Mouse (Mus musculus) stomach, embryonic 14.5 days (tissue): Measurements from ENCODE around the gene Zfp827. TPM values are rescaled to one million over a fixed set of nuclear protein-coding genes. Genes with fewer than 3 reads are reported as not detected.
"Not testable (repeated sequence)": the region's sequence is repeated elsewhere in the genome, so short reads cannot be mapped to it uniquely, and the experiment has no call there.

Experiments used
- ATAC-seq: fragments of 200-750 bp; cut with Nextera tagmentation; 2 replicates; pipeline ENCODE4 v1.8.0; 2017; ENCODE audit warnings: low read depth, moderate TSS enrichment; ENCODE audit not compliant: insufficient number of reproducible peaks, insufficient read depth, low FRiP score
- H3K27ac ChIP-seq: fragments of 300-500 bp; sonication (generic); 2 replicates; pipeline ENCODE4 v1.5.1; 2014; ENCODE audit warnings: mild to moderate bottlenecking, low read length, moderate library complexity, mixed read lengths
- H3K27me3 ChIP-seq: fragments of 300-500 bp; sonication (generic); 2 replicates; pipeline ENCODE4 v1.6.1; 2014; ENCODE audit warnings: low read length, control low read depth, mixed read lengths; ENCODE audit not compliant: control insufficient read depth, insufficient read depth
- H3K36me3 ChIP-seq: fragments of 300-500 bp; sonication (generic); 2 replicates; pipeline ENCODE4 v1.6.1; 2014; ENCODE audit warnings: mild to moderate bottlenecking, control low read depth, low read length, moderate library complexity, mixed read lengths; ENCODE audit not compliant: control insufficient read depth, insufficient read depth
- H3K4me1 ChIP-seq: fragments of 300-500 bp; sonication (generic); 2 replicates; pipeline ENCODE4 v1.6.1; 2014; ENCODE audit warnings: low read length, control low read depth, mixed read lengths; ENCODE audit not compliant: control insufficient read depth, insufficient read depth
- H3K4me2 ChIP-seq: fragments of 300-500 bp; sonication (generic); replicated peaks from 2 replicates; pipeline ENCODE4 v1.6.1; 2014; ENCODE audit warnings: low read depth, low read length, control low read depth
- H3K4me3 ChIP-seq: fragments of 300-500 bp; sonication (generic); 2 replicates; pipeline ENCODE4 v1.5.1; 2014; ENCODE audit warnings: low read depth, low read length, control low read depth
- H3K9ac ChIP-seq: fragments of 300-500 bp; sonication (generic); replicated peaks from 2 replicates; pipeline ENCODE4 v1.6.1; 2014; ENCODE audit warnings: low read depth, mild to moderate bottlenecking, control low read depth, low read length, moderate library complexity, mixed read lengths
- H3K9me3 ChIP-seq: fragments of 300-500 bp; sonication (generic); 2 replicates; pipeline ENCODE4 v1.6.1; 2016; ENCODE audit warnings: low read depth, low read length, control low read depth; ENCODE audit not compliant: control insufficient read depth
- WGBS: fragments of 180-500 bp; shearing (Covaris S2); extraction: QIAGEN DNeasy Blood & Tissue Kit; methylation state at CpG from one replicate; pipeline ENCODE4 v1.1.7; 2014; 5-methylcytosine and 5-hydroxymethylcytosine counted together
- polyA plus RNA-seq: library from polyadenylated mRNA; unstranded; fragments of >200 nt; fragmentation: Nextera tagmentation; extraction: Ambion mirVana; gene quantifications from 2 replicates; pipeline ENCODE4 v1.2.1, GENCODE M21; 2014

The Zfp827 gene
- polyA plus RNA-seq, 1 experiment from 2014 or later, result 15.2 TPM

DNA sequence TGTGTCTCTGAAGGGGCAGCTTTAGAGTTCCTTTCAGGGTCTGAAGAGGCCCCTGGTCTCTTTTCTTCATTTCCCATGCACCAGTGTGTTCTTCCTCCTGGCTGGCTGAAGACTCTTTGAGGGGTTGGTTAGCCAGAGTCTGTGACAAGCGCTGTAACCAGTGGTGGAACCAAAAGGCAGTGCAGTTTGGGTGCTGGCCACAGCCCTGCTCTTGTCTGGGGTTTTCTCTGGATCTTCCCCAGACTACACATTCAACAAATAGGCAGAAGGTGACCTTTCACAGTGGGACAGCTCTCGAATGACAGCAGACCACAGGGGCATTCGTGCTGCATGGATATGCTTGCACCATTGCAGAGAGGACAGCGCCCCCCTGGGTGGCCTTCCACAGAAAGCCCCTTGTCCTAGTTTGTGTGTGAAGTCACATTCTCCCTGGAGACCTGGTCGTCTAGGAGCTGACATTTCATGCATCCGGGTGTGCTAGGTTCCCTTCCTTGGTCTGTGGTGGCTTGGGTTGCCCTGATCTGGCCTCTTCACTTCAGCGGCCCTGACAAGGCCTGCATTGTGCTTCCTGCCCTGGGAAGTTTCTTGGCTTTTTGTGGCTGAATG lies 99.1 kb downstream of the Zfp827 start:
- H3K4me1 ChIP-seq, result no peaks in the 10 kb centered on the region
- H3K27me3 ChIP-seq, result no peaks in the 10 kb centered on the region
- no peak overlapping the region for H3K4me2 ChIP-seq
- no peak overlapping the region for H3K27ac ChIP-seq
- peaks cover 9% of the 10 kb centered on the region for H3K36me3 ChIP-seq
- no peak overlapping the region for H3K4me3 ChIP-seq
- 66% methylated on average over 7 of the region's 7 CpGs for WGBS
- no peak for ATAC-seq
- H3K9me3 ChIP-seq, result no peaks in the 10 kb centered on the region
- no peak overlapping the region for H3K9ac ChIP-seq

DNA sequence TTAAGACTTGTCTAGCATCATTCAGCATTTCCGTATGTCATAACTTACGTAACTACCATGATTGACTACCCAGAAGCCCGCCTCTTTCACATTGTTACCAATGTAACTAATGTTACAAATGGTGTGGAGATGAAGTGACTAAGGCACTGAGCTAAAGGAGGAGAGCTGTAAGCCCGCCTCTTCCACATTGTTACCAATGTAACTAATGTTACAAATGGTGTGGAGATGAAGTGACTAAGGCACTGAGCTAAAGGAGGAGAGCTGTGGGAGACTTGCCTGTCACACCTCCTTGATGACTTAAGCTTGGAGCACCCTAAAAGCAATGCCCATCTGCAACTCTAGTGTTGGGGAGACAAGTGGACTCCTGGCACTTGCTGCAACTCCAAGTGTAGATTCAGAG lies 100.3 kb downstream of the Zfp827 start:
- H3K9me3 ChIP-seq, H3K9ac ChIP-seq, H3K4me1 ChIP-seq, H3K27me3 ChIP-seq, H3K4me2 ChIP-seq, H3K27ac ChIP-seq, H3K4me3 ChIP-seq, ATAC-seq: not testable (repeated sequence)
- WGBS, result 91% methylated on average over 4 of the region's 4 CpGs
- H3K36me3 ChIP-seq, result peaks cover 16% of the 10 kb centered on the region

DNA sequence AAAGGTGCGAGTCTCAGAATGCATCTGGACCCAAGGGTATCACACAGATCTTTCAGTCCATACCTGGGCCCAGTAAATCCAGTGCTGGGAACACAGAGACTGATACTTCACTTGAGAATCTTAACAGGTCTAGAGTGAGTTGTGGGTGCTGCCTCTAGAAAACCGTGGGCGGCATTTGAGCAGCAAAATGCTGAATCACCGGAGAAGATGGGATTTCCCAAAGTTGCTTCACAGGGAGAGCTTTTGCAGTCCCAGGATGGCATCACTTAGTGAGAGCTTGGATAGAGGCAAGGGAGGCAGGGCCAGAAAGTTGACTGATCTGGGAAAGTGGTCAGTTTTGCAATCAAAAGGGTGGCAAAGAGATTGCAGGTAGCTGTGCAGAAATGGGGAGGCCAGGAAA lies 111.4 kb downstream of the Zfp827 start:
- no peaks in the 10 kb centered on the region for H3K9me3 ChIP-seq
- no peak for ATAC-seq
- WGBS, result 95% methylated on average over 4 of the region's 4 CpGs
- no peak overlapping the region for H3K4me3 ChIP-seq
- no peaks in the 10 kb centered on the region for H3K27me3 ChIP-seq
- H3K4me1 ChIP-seq, result no peaks in the 10 kb centered on the region
- peaks cover 31% of the 10 kb centered on the region for H3K36me3 ChIP-seq
- no peak overlapping the region for H3K27ac ChIP-seq
- no peak overlapping the region for H3K9ac ChIP-seq
- no peak overlapping the region for H3K4me2 ChIP-seq

- ATAC-seq, result no peak
- WGBS, result 89% methylated on average over 8 of the region's 8 CpGs
- no peaks in the 10 kb centered on the region for H3K4me1 ChIP-seq
- H3K27me3 ChIP-seq, result no peaks in the 10 kb centered on the region
- peaks cover 26% of the 10 kb centered on the region for H3K36me3 ChIP-seq
- H3K9me3 ChIP-seq, result no peaks in the 10 kb centered on the region
- no peak overlapping the region for H3K27ac ChIP-seq
- no peak overlapping the region for H3K4me3 ChIP-seq
- H3K4me2 ChIP-seq, result no peak overlapping the region
- H3K9ac ChIP-seq, result no peak overlapping the region
Measured at GRCm38 (mm10) chr8:79140981-79141380, 112.7 kb downstream of the Zfp827 start.

DNA sequence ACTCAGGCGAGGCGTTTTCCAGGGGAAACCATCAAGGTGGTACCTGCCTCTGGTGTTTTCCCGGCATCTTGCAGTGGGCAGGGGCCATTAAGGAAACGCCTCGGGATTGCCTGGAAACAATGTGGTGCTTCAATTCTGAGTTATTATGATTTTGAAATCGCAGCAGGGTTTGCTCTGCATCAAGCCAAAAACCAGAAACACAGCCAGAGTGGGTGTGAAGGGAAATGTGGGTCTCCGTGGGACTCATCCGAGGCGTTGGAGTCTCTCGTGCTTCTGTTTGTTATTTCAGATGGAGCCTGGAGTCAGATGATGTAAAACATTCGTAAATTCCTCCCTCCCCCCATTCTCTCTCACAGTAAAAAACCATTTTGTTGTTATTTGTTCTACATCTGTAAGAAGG lies 113.4 kb downstream of the Zfp827 start:
- H3K4me1 ChIP-seq, result no peaks in the 10 kb centered on the region

DNA sequence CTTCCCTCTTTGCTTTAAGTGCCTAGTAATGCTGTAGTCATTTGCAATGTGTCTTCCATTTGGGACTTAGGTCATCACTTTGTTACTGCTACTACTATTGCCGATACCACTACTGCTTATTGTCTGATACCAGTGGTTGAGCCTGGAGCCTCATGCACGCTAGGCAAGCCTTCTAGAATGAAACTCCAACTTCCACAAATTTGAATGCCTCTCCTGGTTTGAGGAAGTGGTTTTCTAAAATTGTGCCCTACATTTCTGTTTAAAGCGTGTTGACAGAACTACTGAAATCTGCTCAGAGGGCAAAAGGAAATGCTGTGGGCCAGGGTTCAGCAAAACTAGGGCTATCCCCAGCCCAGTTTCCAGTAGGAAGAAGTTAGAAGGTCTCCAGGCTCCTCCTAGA lies 115.5 kb downstream of the Zfp827 start:
- Histone ChIP-seq H3K9ac (no peak overlapping the region), H3K4me2 (no peak overlapping the region), H3K27ac (no peak overlapping the region), H3K27me3 (no peaks in the 10 kb centered on the region), H3K4me3 (no peak overlapping the region), H3K36me3 (peaks cover 9% of the 10 kb centered on the region), H3K9me3 (no peaks in the 10 kb centered on the region), H3K4me1 (no peaks in the 10 kb centered on the region)
- ATAC-seq, result no peak
- 92% methylated on average over 3 of the region's 3 CpGs for WGBS

More for the DNA sequence above, 113.4 kb downstream of the Zfp827 start:
- 81% methylated on average over 11 of the region's 11 CpGs for WGBS
- Histone ChIP-seq H3K36me3 (peaks cover 20% of the 10 kb centered on the region), H3K9me3 (no peaks in the 10 kb centered on the region), H3K27me3 (no peaks in the 10 kb centered on the region), H3K4me3 (no peak overlapping the region), H3K9ac (no peak overlapping the region), H3K4me2 (no peak overlapping the region), H3K27ac (no peak overlapping the region)
- no peak for ATAC-seq

DNA sequence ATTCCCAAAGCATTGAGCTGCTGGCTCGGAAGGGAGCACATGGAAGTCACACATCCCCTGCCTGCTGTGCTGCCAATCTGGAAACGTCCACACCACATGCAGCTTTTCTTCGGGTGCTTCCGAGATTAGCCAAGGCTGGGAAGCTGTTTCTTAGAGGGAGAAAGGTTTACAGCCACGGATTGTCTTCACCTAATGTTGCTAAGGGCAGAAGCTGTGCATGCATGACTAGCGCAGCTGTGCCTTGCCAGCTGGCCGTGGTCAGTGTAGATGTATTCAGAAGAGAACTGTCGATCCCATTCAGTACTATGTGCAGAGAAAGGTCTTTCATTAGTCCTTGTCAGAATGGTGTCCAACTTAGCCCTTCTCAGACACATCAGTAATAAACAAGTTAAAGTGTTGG lies 117.0 kb downstream of the Zfp827 start:
- H3K27ac ChIP-seq, result no peak overlapping the region
- H3K36me3 ChIP-seq, result peaks cover 5% of the 10 kb centered on the region
- H3K9me3 ChIP-seq, result no peaks in the 10 kb centered on the region
- ATAC-seq, result no peak
- H3K4me2 ChIP-seq, result no peak overlapping the region
- H3K27me3 ChIP-seq, result no peaks in the 10 kb centered on the region
- H3K4me3 ChIP-seq, result no peak overlapping the region
- H3K9ac ChIP-seq, result no peak overlapping the region
- H3K4me1 ChIP-seq, result no peaks in the 10 kb centered on the region
- 86% methylated on average over 8 of the region's 8 CpGs for WGBS

DNA sequence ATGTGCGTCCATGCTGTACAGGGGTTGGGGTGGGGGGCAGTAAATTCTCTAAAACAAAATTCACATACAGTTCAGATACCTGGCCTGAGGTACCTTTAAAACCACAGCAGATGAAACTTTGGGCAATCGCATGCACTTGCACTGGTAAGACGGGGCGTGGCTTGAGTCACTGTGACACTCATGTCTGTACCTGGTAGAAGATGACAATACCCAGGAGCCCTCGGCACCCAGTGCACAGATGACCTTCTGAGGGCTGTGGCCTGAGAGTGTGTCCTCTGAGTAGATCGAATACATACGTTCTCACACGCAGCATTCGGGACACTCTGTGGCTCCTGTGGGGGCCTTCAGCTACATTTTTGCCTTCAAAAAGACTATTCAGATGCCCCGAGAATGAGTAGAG lies 117.4 kb downstream of the Zfp827 start:
- no peak for ATAC-seq
- Histone ChIP-seq H3K27ac (no peak overlapping the region), H3K9ac (no peak overlapping the region), H3K4me1 (no peaks in the 10 kb centered on the region), H3K36me3 (peaks cover 5% of the 10 kb centered on the region), H3K4me3 (no peak overlapping the region), H3K27me3 (no peaks in the 10 kb centered on the region), H3K4me2 (no peak overlapping the region), H3K9me3 (no peaks in the 10 kb centered on the region)
- WGBS, result 91% methylated on average over 10 of the region's 10 CpGs

DNA sequence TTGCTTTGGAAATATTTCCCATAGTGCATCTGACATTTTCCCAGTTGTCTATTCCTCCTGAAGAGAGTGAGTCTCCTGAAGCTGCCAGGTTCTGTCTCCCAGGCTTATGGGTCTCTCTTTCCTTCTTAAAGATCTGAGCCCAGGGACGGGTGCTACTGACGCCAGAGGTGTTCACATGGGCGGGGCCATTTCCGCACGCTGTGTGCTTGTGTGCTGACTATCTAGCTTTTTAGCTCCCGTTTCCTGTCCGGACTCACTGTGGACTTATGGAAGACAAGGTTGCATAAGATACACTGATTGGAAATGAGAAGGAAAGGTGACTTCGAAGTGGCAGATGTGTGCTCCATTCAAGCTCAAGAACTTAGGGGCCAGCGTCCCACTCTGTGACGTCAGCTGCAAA lies 120.6 kb downstream of the Zfp827 start:
- 84% methylated on average over 10 of the region's 10 CpGs for WGBS

More for the DNA sequence above, 120.6 kb downstream of the Zfp827 start:
- Histone ChIP-seq H3K4me2 (no peak overlapping the region), H3K27ac (no peak overlapping the region), H3K9ac (no peak overlapping the region), H3K4me3 (no peak overlapping the region), H3K27me3 (no peaks in the 10 kb centered on the region), H3K36me3 (no peaks in the 10 kb centered on the region; the same call in 1 of the 2 replicates), H3K9me3 (no peaks in the 10 kb centered on the region), H3K4me1 (no peaks in the 10 kb centered on the region)
- ATAC-seq, result no peak
